Mouse (Mus musculus): ENCODE data around the gene Jtb.
"Not testable (repeated sequence)": the region's sequence is repeated elsewhere in the genome, so short reads cannot be mapped to it uniquely, and the experiment has no call there.

The Jtb gene

DNA sequence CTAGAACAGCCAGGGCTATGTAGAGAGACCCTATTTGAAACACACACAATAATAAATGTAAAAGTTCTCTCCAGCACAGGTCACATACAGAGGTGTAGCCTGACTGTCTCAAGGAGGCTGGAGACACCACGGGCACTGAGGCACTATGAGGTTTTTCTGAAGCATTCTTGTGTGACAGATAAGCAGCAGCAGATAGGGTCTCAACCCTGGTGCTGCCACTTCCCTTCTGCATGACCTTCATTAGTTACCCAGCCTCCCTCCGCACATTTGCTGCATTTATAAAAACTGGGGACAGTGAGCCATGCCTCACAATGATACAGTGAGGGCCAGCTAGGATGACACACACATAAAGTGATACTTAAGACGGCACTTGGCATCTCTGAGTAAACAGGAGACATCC, 8.5 kb upstream of the Jtb start:
- no peak for DNase-seq (ENCODE audit: low spot score in 2 of 2)

DNA sequence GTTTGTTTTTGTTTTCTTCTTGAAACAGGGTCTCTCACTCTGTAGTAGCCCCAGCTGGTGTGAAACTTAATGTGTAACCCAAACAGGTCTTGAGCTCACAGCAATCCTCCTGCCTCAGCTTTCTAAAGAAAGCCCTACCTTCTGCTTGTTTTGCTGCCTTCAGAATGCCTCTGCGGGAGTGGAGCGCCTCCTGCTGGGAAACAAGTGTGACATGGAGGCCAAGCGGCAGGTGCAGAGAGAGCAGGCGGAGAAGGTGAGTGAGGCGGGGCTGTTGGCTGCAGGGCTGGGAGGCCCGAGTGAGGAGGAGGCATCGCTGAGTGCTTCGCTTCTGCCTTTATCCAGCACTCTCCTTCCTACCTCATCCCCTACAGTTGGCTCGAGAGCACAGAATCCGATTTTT, 7.1 kb upstream of the Jtb start:
- DNase-seq (ENCODE audit: low spot score in 2 of 2): no peak

DNA sequence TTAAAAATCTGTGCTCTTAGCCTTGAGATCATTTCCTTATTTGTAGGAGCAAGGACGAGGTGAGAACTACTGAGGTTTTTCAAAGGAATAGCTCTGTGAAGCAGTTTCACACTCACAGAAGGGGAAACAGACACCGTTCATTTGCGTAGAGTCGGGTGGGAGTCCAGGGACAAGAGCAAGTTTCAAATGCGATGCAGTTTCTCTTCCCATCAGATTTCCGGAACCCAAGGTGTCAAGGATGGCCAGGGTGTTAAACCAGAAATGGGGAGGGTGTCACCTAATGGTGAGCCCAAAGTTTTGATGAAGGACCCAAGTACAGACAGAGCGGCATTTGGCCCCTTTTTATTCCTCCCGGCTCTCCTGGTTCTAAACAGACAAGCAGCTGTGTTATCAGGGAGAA, 322 bp upstream of the Jtb start:
- DNase-seq (ENCODE audit: low spot score in 2 of 2): peak in 1 of 2 experiments; percentile 60

DNA sequence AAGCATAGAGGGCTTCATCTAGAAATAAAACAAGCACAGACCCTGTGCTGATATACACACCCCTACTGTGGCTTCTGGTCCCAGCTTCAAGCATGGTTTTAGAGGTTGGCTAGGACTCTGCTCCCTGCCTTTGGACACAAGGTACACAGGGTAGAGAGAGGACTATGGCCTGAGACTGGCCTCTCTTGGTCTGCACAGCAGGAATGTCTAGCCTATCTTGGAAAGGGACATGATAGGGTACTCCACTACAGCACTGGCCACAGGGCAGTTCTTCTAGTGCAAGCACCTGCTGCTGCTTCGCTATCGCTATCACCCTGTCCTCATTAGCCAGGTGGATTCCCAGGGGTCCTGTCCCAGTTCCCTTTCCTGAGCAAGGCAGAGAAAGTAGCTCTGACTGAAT, 9.9 kb downstream of the Jtb start:
- DNase-seq (ENCODE audit: low spot score in 2 of 2): no peak

DNA sequence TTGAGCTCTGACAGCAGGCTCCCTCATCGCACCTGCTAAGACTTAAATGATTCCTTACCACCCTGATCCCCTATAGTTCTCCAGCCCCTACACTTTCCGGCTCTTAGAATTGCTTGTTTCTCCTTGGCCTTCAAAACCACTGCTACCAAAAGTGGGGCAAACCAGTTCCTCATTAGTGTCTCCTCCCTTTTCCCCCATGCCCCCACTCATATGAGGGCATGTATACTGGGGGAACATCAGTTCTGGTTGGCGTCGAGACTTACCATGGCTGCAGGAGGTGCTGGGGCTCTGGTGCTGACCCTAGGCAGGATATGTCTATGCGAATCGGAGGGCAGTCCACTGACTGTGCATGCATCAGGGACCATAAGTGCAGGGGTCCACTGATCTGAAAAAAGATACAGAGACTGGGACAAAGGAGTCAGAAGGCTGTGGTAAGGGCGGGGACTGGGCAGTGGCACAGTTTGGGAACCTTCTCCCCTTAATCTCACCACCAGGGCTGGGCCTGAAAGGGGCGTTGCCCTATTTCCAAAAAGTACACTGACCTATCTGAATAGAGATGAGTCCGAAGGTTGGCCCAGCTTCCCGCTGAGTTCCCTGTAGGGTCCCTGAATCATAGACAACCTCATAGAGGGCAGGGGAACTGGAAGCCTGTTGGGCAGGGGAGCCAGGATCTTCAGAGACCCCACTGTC, 10.4 kb downstream of the Jtb start:
- DNase-seq (ENCODE audit: low spot score in 2 of 2): no peak

DNA sequence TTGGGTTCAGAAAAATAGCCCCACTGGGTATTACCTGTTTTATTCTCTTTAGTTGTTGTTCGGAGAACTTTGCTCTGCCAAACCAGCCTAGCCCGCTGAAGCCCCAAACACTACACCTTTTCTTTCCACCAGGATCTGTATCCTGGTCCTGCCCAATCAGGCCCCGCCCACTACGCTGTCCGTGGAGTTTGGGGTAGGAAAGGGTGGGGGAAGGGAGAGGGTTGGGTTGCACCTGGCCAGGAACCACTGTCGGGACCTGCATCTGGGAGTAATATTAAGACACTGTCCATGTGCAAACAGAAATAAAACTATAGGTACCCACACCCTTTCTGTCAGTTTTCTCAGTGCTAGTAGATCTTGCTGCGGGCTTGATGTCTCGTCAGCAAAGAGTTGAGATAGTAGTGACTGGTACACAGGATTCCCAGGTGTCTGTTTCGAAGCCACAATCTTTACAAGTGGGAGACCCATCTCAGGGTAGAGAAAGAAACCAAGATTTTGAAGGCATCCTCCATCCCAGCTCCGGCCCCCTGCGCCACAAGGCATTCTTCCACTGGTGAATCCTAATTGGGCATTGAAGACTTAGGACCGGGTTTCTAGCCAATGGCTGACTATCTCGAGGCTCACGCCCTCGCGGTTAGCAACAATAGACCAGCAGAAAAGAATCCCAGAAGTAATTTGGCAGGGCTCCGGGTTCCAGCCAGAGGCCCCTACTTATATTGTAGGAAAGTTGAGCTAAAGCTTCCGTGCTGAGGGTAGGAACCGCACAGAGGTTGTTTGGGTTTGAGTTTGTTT, 11.8 kb downstream of the Jtb start, which contains the start of gene Creb3l4:
TSS of gene Creb3l4 (minus strand) at position 529 of the 792 bp plus-strand sequence.
- no peak for DNase-seq (ENCODE audit: low spot score in 2 of 2)

DNA sequence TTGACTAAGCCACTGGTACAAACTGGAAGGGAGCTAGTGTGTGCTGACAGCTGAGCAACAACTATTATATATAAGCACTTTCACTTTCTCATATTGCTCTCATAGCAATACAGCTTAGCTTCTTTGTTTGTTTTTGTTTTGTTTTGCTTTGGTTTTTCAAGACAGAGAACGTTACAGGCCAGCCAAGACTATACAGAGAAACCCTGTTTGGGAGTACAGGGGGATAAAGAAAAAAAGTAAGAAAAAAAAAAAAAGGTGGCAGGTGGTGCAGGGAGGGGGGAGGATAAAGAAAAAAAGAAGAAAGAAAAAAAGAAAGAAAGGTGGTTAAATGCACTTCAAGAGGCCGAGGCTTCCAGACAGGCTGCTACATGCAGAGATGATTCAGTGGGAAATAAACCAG, 14.0 kb downstream of the Jtb start:
- DNase-seq (ENCODE audit: low spot score in 2 of 2): no peak

DNA sequence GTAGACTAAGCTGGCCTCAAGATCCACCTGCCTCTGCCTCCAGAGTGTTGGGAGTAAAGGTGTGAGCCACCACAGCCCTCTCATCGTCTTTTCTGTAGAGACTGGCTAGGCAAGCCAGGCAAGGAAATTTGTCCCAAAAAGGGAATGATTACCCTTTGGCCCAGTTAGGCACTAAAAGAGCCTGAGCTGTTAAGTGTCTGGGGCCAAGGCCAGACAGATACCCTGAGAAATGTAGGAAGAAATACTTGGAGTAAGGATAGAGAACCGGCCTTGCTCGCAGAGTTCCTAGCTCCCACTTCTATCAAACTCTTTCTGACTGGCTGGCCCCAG, 16.2 kb downstream of the Jtb start:
- DNase-seq (ENCODE audit: low spot score in 2 of 2): peak in 1 of 2 experiments; percentile 27

DNA sequence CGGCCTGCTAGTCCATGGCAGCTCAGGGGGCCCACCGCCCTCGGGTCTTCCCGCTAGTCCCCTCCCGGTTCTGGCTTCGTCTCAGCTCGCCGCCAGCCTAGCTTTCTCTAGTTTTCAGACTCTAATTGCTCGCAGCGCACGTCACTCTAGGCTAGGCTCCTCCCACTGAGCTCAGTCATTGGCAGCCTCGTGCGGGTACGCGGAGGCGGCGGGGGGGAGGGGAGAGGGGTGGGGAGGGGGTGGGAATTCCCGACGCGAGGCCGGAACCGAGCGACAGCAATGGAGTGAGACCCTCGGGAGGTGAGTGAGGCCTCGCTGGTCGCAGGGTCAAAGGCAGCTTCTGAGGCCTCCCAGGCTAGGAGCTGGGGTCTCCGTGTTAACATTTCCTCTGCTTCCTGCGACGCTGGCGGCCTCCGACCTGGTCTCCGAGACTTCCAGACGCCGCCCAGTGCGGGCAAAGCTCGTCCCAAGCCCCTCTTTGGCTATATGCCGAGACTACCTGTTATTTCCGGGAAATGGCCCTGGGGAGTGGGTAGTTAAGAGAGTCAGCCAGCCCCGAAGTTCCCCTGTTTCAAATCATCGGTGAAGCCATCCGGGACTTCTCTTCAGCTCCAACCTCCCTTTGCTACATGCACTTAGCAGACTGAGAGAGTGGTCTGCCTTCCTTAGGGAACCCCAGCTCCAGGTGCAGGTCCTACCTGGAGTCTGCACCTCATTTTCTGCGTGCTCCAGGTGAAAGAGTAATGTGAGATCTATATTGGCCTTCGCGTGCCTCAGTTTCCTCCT, 16.8 kb downstream of the Jtb start, which contains the start of gene Slc39a1:
TSS of gene Slc39a1 (plus strand) at position 213 of the 786 bp plus-strand sequence.
- peak; percentile 91 to 92 for DNase-seq (ENCODE audit: low spot score in 2 of 2)

DNA sequence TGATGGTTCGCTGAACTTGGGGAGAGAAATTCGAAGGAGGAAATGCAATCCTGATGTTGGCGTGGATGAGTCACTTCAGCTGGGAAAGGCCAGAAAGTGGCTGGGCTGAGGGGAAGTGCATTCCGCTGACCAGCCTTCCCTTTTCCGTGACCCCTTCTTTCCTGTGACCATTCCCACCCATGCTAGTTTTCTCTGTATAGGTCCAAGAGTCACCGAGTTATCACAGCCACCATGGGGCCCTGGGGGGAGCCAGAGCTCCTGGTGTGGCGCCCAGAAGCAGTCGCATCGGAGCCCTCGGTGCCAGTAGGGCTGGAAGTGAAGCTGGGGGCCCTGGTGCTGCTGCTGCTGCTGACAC, 17.3 kb downstream of the Jtb start:
- DNase-seq (ENCODE audit: low spot score in 2 of 2): peak in 1 of 2 experiments; percentile 31

DNA sequence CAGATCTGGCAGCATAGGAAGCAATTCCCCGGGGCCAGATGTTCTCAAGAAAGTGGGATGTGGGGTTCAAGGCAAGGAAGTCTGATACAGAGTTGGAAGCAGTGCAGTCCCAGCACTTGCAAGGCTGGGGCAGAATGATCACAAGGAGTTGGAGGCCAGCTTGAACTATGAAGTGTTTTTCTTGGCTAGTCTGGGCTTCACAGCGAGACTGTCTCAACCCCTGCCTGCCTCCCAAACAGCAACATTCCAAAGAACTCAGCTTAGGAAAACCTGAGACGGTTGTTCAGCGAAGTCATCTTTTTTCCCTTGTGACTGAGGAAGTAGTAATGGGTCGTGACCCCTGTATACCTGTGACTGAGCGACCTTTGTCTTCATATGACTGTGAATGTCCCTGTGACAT, 19.4 kb downstream of the Jtb start:
- DNase-seq (ENCODE audit: low spot score in 2 of 2): no peak

DNA sequence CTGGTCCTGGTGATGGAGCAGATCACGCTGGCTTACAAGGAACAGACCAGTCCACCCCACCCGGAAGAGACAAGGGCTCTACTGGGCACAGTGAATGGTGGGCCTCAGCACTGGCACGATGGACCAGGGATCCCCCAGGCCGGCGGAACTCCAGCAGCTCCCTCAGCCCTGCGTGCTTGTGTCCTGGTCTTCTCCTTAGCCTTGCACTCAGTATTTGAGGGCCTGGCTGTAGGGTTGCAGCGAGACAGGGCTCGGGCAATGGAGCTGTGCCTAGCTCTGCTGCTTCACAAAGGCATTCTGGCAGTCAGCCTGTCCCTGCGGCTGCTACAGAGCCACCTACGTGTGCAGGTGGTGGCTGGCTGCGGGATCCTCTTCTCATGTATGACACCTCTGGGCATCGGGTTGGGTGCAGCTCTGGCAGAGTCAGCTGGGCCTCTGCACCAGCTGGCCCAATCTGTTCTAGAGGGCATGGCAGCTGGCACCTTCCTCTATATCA, 20.4 kb downstream of the Jtb start:
- DNase-seq (ENCODE audit: low spot score in 2 of 2): not testable (repeated sequence)

DNA sequence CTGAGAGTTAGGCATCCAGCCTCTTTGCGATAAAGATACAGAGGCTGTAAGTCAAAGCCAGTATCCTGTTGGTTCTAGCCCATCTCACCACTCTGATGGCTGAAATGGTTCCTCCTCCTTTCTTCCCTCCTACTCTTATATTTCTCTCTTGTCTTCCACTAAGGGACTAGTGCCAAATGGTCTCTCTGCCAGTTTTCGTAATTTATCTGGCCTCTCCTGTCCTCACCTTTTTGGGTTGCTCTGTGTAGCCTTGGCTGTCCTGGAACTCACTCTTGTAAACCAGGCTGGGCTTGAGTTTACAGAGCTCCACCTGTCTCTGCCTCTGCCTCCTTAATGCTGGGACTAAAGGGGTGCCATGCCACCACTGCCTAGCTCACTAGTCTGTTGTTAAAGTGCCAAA, 21.3 kb downstream of the Jtb start:
- not testable (repeated sequence) for DNase-seq (ENCODE audit: low spot score in 2 of 2)

DNA sequence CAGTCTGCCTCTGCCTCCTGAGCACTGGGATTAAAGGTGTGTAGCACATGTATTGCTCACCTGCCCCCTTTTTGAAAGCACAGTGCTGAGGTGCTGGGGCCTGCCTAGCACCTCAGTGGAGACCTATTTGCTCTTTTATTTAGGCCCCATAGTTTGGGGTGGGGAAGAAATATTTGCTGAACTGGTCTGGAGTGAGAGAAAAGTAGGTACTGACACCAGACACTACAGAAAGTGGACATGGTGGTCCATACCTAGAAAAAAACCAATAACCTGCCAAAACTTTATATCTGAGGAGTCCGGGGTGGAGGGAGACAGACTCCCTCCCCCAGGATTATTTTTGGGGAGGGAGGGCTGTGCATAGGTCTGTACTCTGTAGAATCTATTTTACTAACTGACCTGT, 21.8 kb downstream of the Jtb start:
- DNase-seq (ENCODE audit: low spot score in 2 of 2): not testable (repeated sequence)

DNA sequence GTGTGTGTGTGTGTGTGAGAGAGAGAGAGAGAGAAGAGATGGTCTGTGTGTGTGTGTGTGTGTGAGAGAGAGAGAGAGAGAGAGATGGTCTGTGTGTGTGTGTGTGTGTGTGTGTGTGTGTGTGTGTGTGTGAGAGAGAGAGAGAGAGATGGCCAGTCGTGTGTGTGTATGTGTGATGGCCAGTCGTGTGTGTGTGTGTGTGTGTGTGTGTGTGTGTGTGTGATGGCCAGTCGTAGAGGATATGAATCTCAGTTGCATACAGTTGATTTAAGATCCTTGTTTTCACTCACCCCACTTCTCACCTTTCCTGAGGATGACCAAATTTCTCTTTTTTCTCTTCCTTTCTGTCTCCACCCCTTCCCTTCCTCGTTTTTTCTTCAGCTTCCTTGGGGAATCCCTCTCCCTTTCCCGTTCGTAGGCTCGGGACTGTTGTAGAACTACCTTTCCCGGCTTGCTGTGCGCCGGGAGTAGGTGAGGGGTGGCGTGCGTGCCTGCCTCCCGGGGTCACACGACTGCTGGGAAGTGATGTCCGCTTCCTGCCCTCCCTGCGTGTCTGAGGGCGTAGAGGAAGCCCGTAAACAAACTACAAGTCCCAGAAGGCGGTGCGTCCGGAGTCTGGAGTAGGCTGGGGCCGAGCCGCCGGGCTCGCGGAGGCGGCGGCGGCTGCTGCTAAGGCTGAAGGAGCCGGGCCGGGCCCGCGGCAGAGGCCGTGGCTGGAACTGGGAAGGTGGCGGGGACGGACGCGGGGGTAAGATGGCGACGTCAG, 22.4 kb downstream of the Jtb start, which contains the start of gene Crtc2:
TSS of gene Crtc2 (plus strand) at position 511 of the 766 bp plus-strand sequence.
- peak; percentile 97 for DNase-seq (ENCODE audit: low spot score in 2 of 2)

DNA sequence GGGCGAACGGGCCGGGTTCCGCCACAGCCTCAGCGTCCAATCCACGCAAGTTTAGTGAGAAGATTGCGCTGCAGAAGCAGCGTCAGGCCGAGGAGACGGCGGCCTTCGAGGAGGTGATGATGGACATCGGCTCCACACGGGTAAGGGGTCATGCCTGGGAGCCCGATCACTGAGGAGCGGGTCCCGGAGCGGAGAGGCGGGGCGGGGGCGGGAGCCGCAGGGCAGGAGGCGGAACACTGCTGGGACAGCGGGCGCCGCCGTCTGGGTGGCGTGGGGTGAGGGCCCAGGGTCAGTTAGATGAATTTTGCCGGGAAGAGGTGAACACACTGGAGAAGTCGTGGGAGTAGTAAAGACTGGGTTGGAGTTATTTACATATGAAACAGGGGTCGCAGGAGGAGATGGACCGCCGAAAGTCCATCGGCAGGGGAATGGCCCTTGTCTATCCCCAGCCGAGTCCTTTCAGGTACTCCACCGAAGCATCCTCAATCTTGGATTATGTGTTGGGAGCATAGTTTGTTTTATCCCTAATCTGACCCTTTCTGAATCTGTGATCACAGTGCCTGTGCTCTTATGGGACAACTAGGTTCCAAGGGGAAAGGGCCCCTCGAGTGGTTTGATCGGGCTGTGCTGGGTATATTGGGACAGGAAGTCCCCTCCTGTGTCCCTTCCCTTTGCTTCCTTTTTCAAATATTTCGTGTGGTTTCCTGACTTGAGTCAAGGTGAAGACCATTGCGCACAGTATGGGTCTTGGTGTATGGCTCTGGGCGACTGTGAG, 23.2 kb downstream of the Jtb start:
- DNase-seq (ENCODE audit: low spot score in 2 of 2): peak in 1 of 2 experiments; percentile 40

DNA sequence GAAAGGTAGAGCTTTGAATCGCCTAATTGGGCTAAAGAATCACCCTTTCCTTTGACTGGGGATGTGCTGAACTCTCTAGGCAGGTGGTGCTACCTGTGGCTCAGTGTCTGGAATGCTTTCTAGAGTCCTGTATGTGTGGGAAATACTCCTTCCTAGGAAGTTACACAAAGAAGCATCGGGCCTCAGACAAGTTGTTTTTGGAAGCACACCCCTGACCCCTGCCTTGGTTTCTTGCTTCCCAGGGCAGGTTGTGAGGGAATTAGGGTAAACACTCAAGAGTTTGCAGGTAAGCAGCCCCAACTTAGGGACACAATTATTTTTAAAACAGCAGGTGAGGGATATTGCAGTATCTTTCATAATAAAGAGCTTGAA, 23.8 kb downstream of the Jtb start:
- no peak for DNase-seq (ENCODE audit: low spot score in 2 of 2)

DNA sequence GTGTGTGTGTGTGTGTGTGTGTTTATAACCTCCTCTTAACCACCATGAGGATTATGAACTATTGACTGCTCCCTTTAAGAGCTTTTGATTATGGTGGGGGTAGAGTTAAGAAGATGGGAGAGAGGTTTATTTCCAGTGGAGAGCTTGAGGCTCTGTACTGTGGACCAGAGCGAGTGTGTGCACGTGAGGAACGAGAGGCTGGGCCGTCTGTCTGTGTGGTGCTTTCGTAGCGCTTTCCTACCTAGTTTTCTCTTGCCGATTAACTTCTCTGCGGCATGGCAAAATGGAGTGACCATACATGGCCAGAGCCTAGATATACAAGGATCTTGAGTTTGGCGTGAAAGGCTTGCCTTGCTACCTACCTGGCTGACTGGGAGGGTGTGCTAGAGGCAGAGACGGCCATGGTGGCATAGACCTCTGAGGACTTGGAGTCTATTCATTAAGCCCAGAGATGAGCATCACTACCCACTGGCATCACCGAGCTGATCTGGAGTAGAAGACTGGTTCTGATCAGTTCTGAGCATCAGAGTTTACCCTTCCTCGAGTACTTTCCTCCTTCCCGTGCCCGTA, 24.5 kb downstream of the Jtb start:
- DNase-seq (ENCODE audit: low spot score in 2 of 2): no peak

DNA sequence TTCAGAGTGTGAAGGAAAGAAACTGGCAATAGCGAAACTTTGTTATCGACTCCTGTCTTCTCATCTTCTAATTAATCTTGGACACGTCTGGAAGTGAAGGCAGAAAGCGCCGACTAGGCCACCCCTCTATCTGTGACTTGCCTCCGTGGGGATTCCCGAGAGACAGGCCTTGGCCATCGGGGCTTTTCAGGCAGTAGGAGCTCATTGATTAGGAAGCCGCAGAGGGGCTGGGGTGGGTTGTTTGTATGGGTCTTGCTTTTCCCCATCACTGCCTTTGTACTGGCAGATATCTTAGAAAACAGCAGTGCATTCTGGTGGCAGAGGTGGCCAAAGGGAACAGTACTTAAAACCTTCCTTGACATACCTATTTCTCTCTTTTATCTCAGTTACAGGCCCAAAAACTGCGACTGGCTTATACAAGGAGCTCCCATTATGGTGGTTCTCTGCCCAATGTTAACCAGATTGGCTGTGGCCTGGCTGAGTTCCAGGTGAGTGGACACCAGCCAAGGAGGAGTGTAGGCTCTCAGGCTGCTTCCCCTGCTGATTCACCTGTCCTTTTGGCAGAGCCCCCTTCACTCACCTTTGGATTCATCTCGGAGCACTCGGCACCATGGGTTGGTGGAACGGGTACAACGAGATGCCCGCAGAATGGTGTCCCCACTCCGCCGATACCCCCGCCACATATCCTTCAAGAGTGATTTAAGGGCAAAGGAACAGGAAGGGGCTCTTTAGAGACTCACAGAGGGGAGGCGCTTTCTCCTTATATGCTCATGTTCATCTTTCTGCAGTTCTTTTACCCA, 25.5 kb downstream of the Jtb start:
- no peak for DNase-seq (ENCODE audit: low spot score in 2 of 2)

DNA sequence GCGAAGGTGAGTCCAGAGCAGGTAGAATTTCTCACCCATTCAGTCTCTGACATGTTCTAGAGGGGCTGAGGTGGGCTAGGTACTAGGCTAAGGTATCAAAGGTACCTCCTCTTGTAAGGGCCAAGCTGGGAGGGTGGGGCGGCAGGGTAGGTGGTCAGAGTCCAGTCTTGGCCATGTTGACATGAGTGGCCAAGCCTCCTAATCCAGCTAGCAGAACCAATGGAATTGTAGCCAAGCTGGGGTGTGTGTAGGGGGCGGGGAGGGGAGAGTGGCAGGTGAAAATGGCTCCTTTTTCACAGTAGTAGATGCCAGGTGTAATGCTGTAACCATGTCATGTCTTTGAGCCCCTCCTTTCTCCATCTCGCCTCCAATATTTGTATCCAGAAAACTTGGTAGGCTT, 27.1 kb downstream of the Jtb start:
- DNase-seq (ENCODE audit: low spot score in 2 of 2): no peak

Measured in spleen, postnatal 36 days (tissue).